Mouse (Mus musculus) liver, postnatal 0 days (tissue): ENCODE measurements at regions not wholly inside any gene's neighbourhood (a gene's known extent, or its start where the extent isn't known, plus 50 kb on each side); places are given as distances from the start of the nearest gene placed in this dataset.
A peak's percentile ranks its signal among the peaks of the same experiment; 100 is the strongest.

Source experiments
- ATAC-seq: fragments of 200-750 bp; cut with Nextera tagmentation; 2 replicates; pipeline ENCODE4 v1.8.0; 2017; ENCODE audit warnings: mild to moderate bottlenecking, moderate library complexity
- DNase-seq: peaks from one replicate; pipeline ENCODE4 v3.0.0-alpha.2; 2016
- H3K27ac ChIP-seq: fragments of 300-500 bp; sonication (generic); 2 replicates; pipeline ENCODE4 v1.5.1; 2014; ENCODE audit warnings: antibody characterized with exemption, moderate library complexity, mild to moderate bottlenecking, low read depth
- H3K27me3 ChIP-seq: fragments of 300-500 bp; sonication (generic); 2 replicates; pipeline ENCODE4 v1.6.1; 2014; ENCODE audit warnings: low read length, control low read depth, mixed read lengths; ENCODE audit not compliant: insufficient read depth
- H3K36me3 ChIP-seq: fragments of 300-500 bp; sonication (generic); replicated peaks from 2 replicates; pipeline ENCODE4 v1.6.1; 2014; ENCODE audit warnings: mild to moderate bottlenecking, control low read depth, low read length, moderate library complexity, mixed read lengths; ENCODE audit not compliant: insufficient read depth
- H3K4me1 ChIP-seq: fragments of 300-500 bp; sonication (generic); 2 replicates; pipeline ENCODE4 v1.6.1; 2014; ENCODE audit warnings: antibody characterized with exemption, mild to moderate bottlenecking, control low read depth; ENCODE audit not compliant: insufficient read depth
- H3K4me2 ChIP-seq: fragments of 300-500 bp; sonication (generic); 2 replicates; pipeline ENCODE4 v1.6.1; 2014; ENCODE audit warnings: low read depth, mild to moderate bottlenecking, low read length, moderate library complexity, mixed read lengths
- H3K4me3 ChIP-seq: fragments of 300-500 bp; sonication (generic); 2 replicates; pipeline ENCODE4 v1.5.1; 2014; ENCODE audit warnings: low read depth, low read length
- H3K9ac ChIP-seq: fragments of 300-500 bp; sonication (generic); replicated peaks from 2 replicates; pipeline ENCODE4 v1.6.1; 2014; ENCODE audit warnings: mild to moderate bottlenecking, moderate library complexity
- H3K9me3 ChIP-seq: fragments of 300-500 bp; sonication (generic); 2 replicates; pipeline ENCODE4 v1.6.1; 2016; ENCODE audit warnings: mild to moderate bottlenecking, control low read depth, low read length, mixed read lengths
- CTCF ChIP-seq: sonication (generic); IDR thresholded peaks from 2 replicates; pipeline ENCODE4 v1.5.1; 2016; ENCODE audit warnings: antibody characterized with exemption, low read depth
- EP300 ChIP-seq: IDR thresholded peaks from 2 replicates; pipeline ENCODE4 v1.6.1; 2016; ENCODE audit warnings: antibody characterized with exemption, low read depth, mild to moderate bottlenecking
- WGBS: fragments of 180-500 bp; shearing (Covaris S2); extraction: QIAGEN DNeasy Blood & Tissue Kit; methylation state at CpG from one replicate; pipeline ENCODE4 v1.1.7; 2014; ENCODE audit not compliant: insufficient replicate concordance; 5-methylcytosine and 5-hydroxymethylcytosine counted together

DNA sequence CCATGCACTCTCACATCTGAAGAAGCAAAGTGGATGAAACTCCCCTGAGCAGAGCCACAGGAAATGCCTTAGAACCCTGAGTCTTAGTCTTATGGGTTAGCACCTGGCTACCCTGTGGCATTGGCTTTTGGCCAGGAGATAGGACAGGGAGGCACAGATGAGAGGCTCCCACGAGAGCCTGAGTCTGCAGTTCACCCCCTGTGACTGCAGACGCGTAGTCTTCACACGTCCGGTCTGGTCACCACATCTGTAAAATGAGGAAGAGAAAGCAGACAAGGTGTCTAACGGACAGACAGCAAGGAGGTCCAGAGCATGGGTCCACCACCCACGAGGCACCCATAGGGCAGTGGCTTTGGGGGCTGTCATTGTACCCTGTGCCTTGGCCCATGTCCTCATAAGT is 203.2 kb upstream of the Tle3 start:
- no peak overlapping the region for H3K27ac ChIP-seq
- WGBS = 37% methylated on average over 7 of the region's 7 CpGs
- ATAC-seq (no peak), DNase-seq (peak; percentile 32)
- no peaks in the 10 kb centered on the region for H3K27me3 ChIP-seq
- no peaks in the 10 kb centered on the region for H3K36me3 ChIP-seq
- no peak overlapping the region for H3K4me3 ChIP-seq
- no peak for TF ChIP-seq CTCF
- TF ChIP-seq EP300 = no peak
- H3K9me3 ChIP-seq = no peaks in the 10 kb centered on the region
- H3K4me2 ChIP-seq = no peak overlapping the region
- H3K4me1 ChIP-seq = 0 out of 2 replicates have a peak, but pooled peaks cover 4% of the 10 kb centered on the region
- no peak overlapping the region for H3K9ac ChIP-seq

DNA sequence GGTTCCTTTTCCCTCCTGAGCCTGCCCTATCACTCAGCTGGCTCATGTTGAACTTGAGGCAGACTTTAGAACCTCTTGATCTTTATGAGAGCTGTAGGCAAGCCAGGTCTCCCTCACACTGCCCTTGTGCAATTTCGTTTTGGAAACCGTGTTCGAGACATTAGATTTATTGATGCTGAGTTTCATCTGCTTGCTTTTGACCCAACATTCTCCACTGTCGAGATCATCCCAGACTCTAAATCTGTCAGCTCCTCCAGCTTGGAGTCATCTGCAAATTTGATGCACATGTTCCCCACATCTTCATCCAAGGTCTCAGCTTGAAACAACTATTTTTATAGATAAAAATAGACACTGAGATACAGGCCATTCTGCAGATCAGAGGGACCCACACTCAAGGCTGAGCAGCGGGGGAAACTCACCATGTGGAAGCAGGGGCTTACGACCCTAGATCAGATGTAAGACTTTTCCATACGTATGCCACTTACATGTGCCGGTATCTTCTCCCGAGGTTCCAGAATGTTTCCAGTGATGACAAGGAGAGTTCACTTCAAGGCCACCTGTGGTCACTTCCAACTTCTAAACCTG is 202.6 kb upstream of the Tle3 start:
- ATAC-seq (no peak), DNase-seq (no peak)
- WGBS = 79% methylated on average over 9 of the region's 9 CpGs

DNA sequence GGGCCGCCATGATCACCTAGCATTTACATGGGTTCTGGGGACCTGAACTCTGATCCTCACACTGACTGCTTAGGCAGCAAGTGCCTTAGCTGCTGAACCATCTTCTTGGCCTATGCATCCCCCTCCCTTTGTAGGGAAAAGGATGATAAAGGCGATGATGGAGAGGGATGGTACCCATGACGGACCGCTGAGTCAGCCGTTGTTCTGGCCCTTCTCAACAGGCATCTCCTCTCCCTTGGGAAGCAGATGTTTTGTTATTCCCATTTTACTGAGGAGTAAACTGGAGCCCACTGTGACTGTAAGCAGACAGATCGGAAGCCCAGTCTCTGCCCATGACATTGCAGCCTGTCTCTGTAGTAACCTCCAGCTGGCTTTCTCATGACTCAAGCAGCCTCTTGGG is 201.2 kb upstream of the Tle3 start:
- Histone ChIP-seq H3K27me3 (no peaks in the 10 kb centered on the region), H3K27ac (no peak overlapping the region), H3K9ac (no peak overlapping the region), H3K4me1 (0 out of 2 replicates have a peak, but pooled peaks cover 4% of the 10 kb centered on the region), H3K4me3 (no peak overlapping the region), H3K9me3 (no peaks in the 10 kb centered on the region), H3K4me2 (no peak overlapping the region), H3K36me3 (no peaks in the 10 kb centered on the region)
- no peak for DNase-seq
- no peak for TF ChIP-seq EP300
- no peak for TF ChIP-seq CTCF
- ATAC-seq = no peak
- WGBS = 85% methylated on average over 6 of the region's 6 CpGs

More for the DNA sequence above, 202.6 kb upstream of the Tle3 start:
- no peak overlapping the region for H3K4me3 ChIP-seq
- no peaks in the 10 kb centered on the region for H3K9me3 ChIP-seq
- H3K4me1 ChIP-seq = 0 out of 2 replicates have a peak, but pooled peaks cover 4% of the 10 kb centered on the region
- no peak overlapping the region for H3K4me2 ChIP-seq
- H3K36me3 ChIP-seq = no peaks in the 10 kb centered on the region
- no peak overlapping the region for H3K27ac ChIP-seq
- no peak overlapping the region for H3K9ac ChIP-seq
- TF ChIP-seq CTCF (no peak), EP300 (no peak)
- no peaks in the 10 kb centered on the region for H3K27me3 ChIP-seq

DNA sequence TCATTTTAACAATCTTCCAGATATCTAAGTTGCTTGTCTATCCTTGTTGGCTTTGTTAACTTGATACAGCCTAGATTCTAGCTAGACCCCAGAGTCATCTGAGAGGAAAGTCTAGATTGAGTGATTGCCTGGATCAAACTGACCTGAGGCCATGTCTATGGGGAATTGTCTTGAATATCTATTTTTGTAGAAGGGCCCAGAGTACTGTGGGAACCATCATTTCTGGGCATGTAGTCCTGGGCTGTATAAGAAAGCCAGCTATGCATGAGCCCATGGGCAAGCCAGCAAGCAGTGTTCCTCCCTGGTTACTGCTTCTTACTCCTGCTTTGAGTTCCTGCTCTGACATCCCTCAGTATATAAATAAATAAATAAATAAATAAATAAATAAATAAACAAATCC is 199.7 kb upstream of the Tle3 start:
- no peak overlapping the region for H3K9ac ChIP-seq
- H3K27ac ChIP-seq = no peak overlapping the region
- ATAC-seq = no peak
- no peaks in the 10 kb centered on the region for H3K9me3 ChIP-seq
- no peak overlapping the region for H3K4me2 ChIP-seq
- H3K4me3 ChIP-seq = no peak overlapping the region
- H3K36me3 ChIP-seq = no peaks in the 10 kb centered on the region
- no peak for TF ChIP-seq EP300
- TF ChIP-seq CTCF = no peak
- 0 out of 2 replicates have a peak, but pooled peaks cover 4% of the 10 kb centered on the region for H3K4me1 ChIP-seq
- no peak for DNase-seq
- H3K27me3 ChIP-seq = no peaks in the 10 kb centered on the region

DNA sequence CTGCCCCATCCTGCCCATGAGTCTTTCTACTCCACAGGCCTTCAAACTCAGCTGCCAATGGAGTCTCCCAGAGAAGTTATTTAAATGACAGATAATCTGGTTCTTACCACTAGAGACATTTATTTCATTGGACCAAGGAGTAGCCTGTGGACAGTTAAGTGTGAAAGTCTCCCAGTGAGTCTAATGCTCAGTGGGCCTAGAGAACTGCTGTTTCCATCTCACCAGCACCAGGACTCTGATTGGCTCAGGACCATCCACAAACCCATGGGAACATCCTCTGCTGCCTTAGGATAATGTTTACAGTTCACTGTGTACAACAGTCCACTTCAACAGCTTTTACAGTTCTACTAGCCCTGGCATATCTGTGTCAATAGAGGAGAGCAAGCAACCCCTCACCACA is 198.6 kb upstream of the Tle3 start:
- no peak overlapping the region for H3K4me2 ChIP-seq
- DNase-seq = no peak
- no peaks in the 10 kb centered on the region for H3K27me3 ChIP-seq
- TF ChIP-seq CTCF (no peak), EP300 (no peak)
- no peak overlapping the region for H3K9ac ChIP-seq
- ATAC-seq = no peak
- no peak overlapping the region for H3K27ac ChIP-seq
- H3K36me3 ChIP-seq = no peaks in the 10 kb centered on the region
- no peaks in the 10 kb centered on the region for H3K9me3 ChIP-seq
- H3K4me3 ChIP-seq = no peak overlapping the region
- 0 out of 2 replicates have a peak, but pooled peaks cover 4% of the 10 kb centered on the region for H3K4me1 ChIP-seq

DNA sequence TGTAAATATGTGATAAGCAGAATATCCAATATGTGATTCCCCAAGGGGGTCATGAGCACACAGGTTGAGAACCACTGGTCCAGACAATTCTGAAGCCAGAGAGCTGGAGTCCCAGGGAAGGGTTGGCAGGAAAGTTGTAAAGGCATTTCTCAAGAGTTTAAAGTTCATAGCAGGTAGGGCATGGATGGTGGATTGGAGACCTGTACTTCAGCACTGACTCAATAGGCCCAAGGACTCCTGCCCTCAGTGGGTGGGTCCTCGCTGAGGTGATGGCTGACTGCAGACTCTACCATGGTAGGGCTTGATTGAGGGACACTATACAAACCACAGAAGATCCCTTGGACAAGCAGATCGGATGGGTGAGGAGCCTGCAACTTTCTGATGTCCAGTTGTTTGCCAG is 196.8 kb upstream of the Tle3 start:
- TF ChIP-seq EP300 = no peak
- TF ChIP-seq CTCF = no peak
- Histone ChIP-seq H3K9me3 (no peaks in the 10 kb centered on the region), H3K9ac (no peak overlapping the region), H3K27ac (no peak overlapping the region), H3K4me3 (no peak overlapping the region), H3K4me1 (no peaks in the 10 kb centered on the region), H3K4me2 (no peak overlapping the region), H3K36me3 (no peaks in the 10 kb centered on the region), H3K27me3 (no peaks in the 10 kb centered on the region)
- DNase-seq (no peak), ATAC-seq (peak; percentile 70)
- WGBS = 75% methylated on average over 2 of the region's 2 CpGs

DNA sequence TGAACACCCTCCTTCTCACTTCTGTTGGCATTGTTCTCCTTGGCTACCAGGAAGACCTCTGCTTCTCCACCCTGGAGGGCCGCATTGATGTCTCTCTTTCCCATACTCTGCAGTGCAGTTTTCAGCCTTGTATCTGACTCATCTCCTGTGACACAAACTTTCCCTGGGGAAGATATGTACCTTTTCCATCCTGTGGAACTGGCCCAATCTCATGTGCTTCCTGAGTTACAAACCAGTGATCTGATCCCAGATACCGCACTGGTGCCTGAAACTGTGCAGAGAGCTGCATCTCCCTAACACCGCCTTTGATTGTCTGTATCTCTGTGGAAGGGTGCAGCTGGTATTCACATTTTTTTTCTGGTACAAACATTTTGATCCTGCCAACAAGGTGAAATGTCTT is 195.3 kb upstream of the Tle3 start:
- H3K27me3 ChIP-seq = no peaks in the 10 kb centered on the region
- no peaks in the 10 kb centered on the region for H3K4me1 ChIP-seq
- 84% methylated on average over 3 of the region's 3 CpGs for WGBS
- H3K4me2 ChIP-seq = no peak overlapping the region
- TF ChIP-seq EP300 (no peak), CTCF (no peak)
- H3K36me3 ChIP-seq = no peaks in the 10 kb centered on the region
- H3K27ac ChIP-seq = no peak overlapping the region
- H3K9ac ChIP-seq = no peak overlapping the region
- H3K9me3 ChIP-seq = no peaks in the 10 kb centered on the region
- ATAC-seq (no peak), DNase-seq (no peak)
- H3K4me3 ChIP-seq = no peak overlapping the region
